Mouse (Mus musculus) neural tube, embryonic 11.5 days (tissue): ENCODE results near the gene Gm20388. TPM values are rescaled to one million over a fixed set of nuclear protein-coding genes. Genes with fewer than 3 reads are reported as not detected.

Experiments
- ATAC-seq: fragments of 200-750 bp; cut with Nextera tagmentation; 2 replicates; pipeline ENCODE4 v1.8.0; 2017; ENCODE audit warnings: moderate number of reproducible peaks, mild to moderate bottlenecking, moderate TSS enrichment, moderate library complexity; ENCODE audit not compliant: insufficient read depth, low FRiP score, low TSS enrichment
- DNase-seq: peaks from one replicate; pipeline ENCODE4 v3.0.0-alpha.2; 2015; ENCODE audit warnings: low spot score
- H3K27ac ChIP-seq: fragments of 300-500 bp; sonication (generic); 2 replicates; pipeline ENCODE4 v1.5.1; 2014; ENCODE audit warnings: low read depth, mild to moderate bottlenecking, low read length
- H3K27me3 ChIP-seq: fragments of 300-500 bp; sonication (generic); 2 replicates; pipeline ENCODE4 v1.6.1; 2014; ENCODE audit warnings: mild to moderate bottlenecking, low read length, mixed read lengths; ENCODE audit not compliant: control insufficient read depth, insufficient read depth
- H3K36me3 ChIP-seq: fragments of 300-500 bp; sonication (generic); 2 replicates; pipeline ENCODE4 v1.6.1; 2014; ENCODE audit warnings: mild to moderate bottlenecking, low read length, moderate library complexity, mixed read lengths; ENCODE audit not compliant: control insufficient read depth, insufficient read depth
- H3K4me1 ChIP-seq: fragments of 300-500 bp; sonication (generic); 2 replicates; pipeline ENCODE4 v1.6.1; 2014; ENCODE audit warnings: low read length, mixed read lengths; ENCODE audit not compliant: control insufficient read depth, insufficient read depth
- H3K4me2 ChIP-seq: fragments of 300-500 bp; sonication (generic); 2 replicates; pipeline ENCODE4 v1.6.1; 2014; ENCODE audit warnings: low read depth, mild to moderate bottlenecking, moderate library complexity
- H3K4me3 ChIP-seq: fragments of 300-500 bp; sonication (generic); 2 replicates; pipeline ENCODE4 v1.5.1; 2014; ENCODE audit warnings: low read depth, low read length
- H3K9ac ChIP-seq: fragments of 300-500 bp; sonication (generic); 2 replicates; pipeline ENCODE4 v1.6.1; 2014; ENCODE audit warnings: mild to moderate bottlenecking, low read length
- H3K9me3 ChIP-seq: fragments of 300-500 bp; sonication (generic); 2 replicates; pipeline ENCODE4 v1.6.1; 2016; ENCODE audit warnings: low read length; ENCODE audit not compliant: control insufficient read depth
- WGBS: fragments of 180-500 bp; shearing (Covaris S2); extraction: QIAGEN DNeasy Blood & Tissue Kit; methylation state at CpG from one replicate; pipeline ENCODE4 v1.1.7; 2014; 5-methylcytosine and 5-hydroxymethylcytosine counted together
- polyA plus RNA-seq: library from polyadenylated mRNA; unstranded; fragments of >200 nt; fragmentation: Nextera tagmentation; extraction: Ambion mirVana; gene quantifications from 2 replicates; pipeline ENCODE4 v1.2.1, GENCODE M21; 2014

The Gm20388 gene
- polyA plus RNA-seq, 1 experiment from 2014 or later = not detected

- Histone ChIP-seq H3K9ac (no peak overlapping the region), H3K27ac (no peak overlapping the region), H3K4me1 (no peaks in the 10 kb centered on the region), H3K4me3 (no peak overlapping the region), H3K27me3 (no peaks in the 10 kb centered on the region), H3K36me3 (no peaks in the 10 kb centered on the region), H3K9me3 (no peaks in the 10 kb centered on the region), H3K4me2 (no peak overlapping the region)
- DNase-seq (no peak), ATAC-seq (no peak)
- WGBS = 77% methylated on average over 17 of the region's 17 CpGs
Measured at GRCm38 (mm10) chr8:123648245-123649170, 3737.9 kb downstream of the Gm20388 start.

DNA sequence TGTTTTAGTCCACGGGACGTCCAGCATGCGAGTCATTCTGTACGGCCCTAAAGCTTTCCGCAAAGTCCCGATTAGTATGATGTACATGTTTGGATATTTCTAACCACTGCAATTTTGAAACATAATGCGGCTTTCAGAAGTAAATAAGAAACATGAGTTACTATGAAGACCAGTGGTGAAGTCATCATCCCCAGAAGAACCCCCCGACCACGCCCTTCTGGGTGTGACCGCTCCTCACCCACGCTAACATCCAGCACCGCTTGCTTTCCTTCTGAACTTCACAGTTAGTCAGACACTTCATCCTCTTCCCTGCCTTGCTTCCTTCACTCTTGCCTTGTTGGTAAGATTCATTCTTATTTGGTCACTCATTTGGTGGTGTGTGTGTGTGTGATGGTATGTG lies 3738.8 kb downstream of the Gm20388 start:
- ATAC-seq (no peak), DNase-seq (no peak)
- Histone ChIP-seq H3K4me2 (no peak overlapping the region), H3K4me3 (no peak overlapping the region), H3K27me3 (no peaks in the 10 kb centered on the region), H3K27ac (no peak overlapping the region), H3K36me3 (no peaks in the 10 kb centered on the region), H3K9me3 (no peaks in the 10 kb centered on the region), H3K4me1 (no peaks in the 10 kb centered on the region), H3K9ac (no peak overlapping the region)
- WGBS = 91% methylated on average over 12 of the region's 12 CpGs

- DNase-seq = no peak
- no peak for ATAC-seq
Measured at GRCm38 (mm10) chr8:123651390-123652098, 3740.9 kb downstream of the Gm20388 start.

DNA sequence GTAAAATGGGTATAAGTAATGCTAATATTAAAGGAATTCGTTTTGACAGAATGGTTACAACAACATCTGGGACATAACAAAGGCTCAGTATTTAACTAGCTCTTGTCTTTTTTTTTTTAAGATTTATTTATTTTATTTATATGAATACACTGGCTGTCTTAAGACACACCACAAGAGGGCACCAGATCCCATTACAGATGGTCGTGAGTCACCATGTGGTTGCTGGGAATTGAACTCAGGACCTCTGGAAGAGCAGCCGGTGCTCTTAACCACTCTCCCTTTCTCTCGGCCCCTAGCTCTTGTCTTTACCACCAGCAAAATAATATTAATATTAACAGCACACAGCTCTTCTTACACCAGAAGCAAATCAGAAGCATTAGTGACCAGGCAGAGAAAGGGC lies 3742.0 kb downstream of the Gm20388 start:
- H3K9ac ChIP-seq = no peak overlapping the region
- ATAC-seq (no peak), DNase-seq (no peak)
- H3K36me3 ChIP-seq = peaks cover 6% of the 10 kb centered on the region; the same call in 1 of the 2 replicates
- H3K4me3 ChIP-seq = no peak overlapping the region
- no peaks in the 10 kb centered on the region for H3K27me3 ChIP-seq
- 63% methylated on average over 4 of the region's 4 CpGs for WGBS
- no peaks in the 10 kb centered on the region for H3K9me3 ChIP-seq
- no peak overlapping the region for H3K27ac ChIP-seq
- H3K4me2 ChIP-seq = no peak overlapping the region
- peaks cover 11% of the 10 kb centered on the region for H3K4me1 ChIP-seq

More at GRCm38 (mm10) chr8:123651390-123652098, 3740.9 kb downstream of the Gm20388 start:
- no peak overlapping the region for H3K9ac ChIP-seq
- H3K4me3 ChIP-seq = no peak overlapping the region
- WGBS = 92% methylated on average over 5 of the region's 5 CpGs
- H3K36me3 ChIP-seq = no peaks in the 10 kb centered on the region
- no peaks in the 10 kb centered on the region for H3K9me3 ChIP-seq
- H3K27ac ChIP-seq = no peak overlapping the region
- no peak overlapping the region for H3K4me2 ChIP-seq
- peaks cover 11% of the 10 kb centered on the region for H3K4me1 ChIP-seq
- H3K27me3 ChIP-seq = no peaks in the 10 kb centered on the region

DNA sequence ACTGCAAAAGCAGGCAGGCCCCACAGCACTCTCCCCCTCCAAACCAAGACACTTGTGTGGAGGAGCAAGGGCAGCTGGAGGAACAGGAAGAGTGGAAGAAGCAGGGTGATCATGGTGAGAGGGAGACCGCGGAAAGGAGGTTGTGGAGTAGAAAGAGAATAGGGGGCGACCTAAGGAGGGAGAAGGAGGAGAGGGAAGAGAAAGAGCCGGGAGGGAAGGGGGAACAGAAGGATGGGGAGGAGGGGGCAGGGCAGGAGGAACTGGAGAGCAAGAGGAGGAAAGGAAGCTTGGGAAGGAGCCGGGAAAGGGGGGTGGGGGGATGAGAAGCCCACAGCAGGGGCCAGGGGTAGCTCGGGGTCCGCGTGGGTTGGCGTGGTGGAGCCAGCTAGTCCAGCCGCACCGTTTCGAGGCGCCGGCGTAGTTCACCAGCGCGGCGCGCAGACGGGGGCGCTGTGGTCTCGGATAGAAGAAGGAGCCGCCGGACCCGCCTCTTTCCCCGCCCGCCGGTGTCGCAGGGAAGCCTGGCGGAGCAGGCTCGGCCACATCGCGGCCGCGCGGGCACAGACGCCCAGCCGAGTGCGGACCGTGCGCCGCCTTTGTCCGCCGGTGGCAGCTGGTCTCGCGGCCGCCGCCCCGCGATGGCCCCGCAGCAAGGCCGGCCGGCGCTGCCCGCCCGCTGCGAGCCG lies 3742.8 kb downstream of the Gm20388 start, which contains the start of gene Rhou:
Gene Rhou, plus strand, starts transcription at position 622 of the 686 bp plus-strand sequence.
- Histone ChIP-seq H3K9me3 (no peaks in the 10 kb centered on the region), H3K27ac (peak within 1 kb of the TSS; percentile 96), H3K4me3 (peak within 1 kb of the TSS; percentile 81), H3K9ac (peak within 1 kb of the TSS; percentile 92), H3K4me1 (peaks cover 11% of the 10 kb centered on the region), H3K4me2 (peak within 1 kb of the TSS; percentile 66), H3K36me3 (peaks cover 6% of the 10 kb centered on the region), H3K27me3 (no peaks in the 10 kb centered on the region)
- peak; percentile 96 for DNase-seq
- WGBS = under 1% methylated on average over 49 of the region's 58 CpGs
- ATAC-seq = peak; percentile 88

- Histone ChIP-seq H3K36me3 (peaks cover 6% of the 10 kb centered on the region), H3K4me3 (peak overlapping the region; percentile 81), H3K4me1 (peaks cover 11% of the 10 kb centered on the region), H3K9me3 (no peaks in the 10 kb centered on the region), H3K27me3 (no peaks in the 10 kb centered on the region), H3K9ac (peak overlapping the region; percentile 92), H3K4me2 (peak overlapping the region; percentile 66), H3K27ac (peak overlapping the region; percentile 96)
- WGBS = under 1% methylated on average over 43 of the region's 77 CpGs
- DNase-seq = peak; percentile 76
- peak; percentile 76 for ATAC-seq
Measured at GRCm38 (mm10) chr8:123653994-123654569, 3743.4 kb downstream of the Gm20388 start.

DNA sequence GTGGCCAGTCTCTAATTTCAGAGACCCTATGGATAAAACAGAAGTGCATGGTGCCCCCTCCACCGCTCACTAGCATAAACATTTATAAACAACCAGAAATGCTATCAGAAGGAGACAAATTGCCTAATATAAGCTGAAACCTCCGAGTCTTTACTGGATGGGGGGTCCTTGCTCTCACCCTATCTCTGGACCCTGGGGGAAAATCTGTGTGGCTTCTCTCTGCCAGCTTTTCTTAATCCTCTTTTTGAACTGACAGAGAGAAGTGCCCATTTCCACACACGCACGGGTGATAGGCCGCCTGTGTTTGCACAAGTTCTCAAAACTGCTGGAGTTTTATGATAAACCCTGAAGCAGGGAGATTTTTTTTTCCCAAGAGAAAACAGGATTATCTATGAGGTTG lies 3744.1 kb downstream of the Gm20388 start:
- no peak for ATAC-seq
- Histone ChIP-seq H3K9me3 (no peaks in the 10 kb centered on the region), H3K4me2 (peak overlapping the region; percentile 66), H3K36me3 (peaks cover 6% of the 10 kb centered on the region), H3K4me1 (peaks cover 11% of the 10 kb centered on the region), H3K27ac (no peak overlapping the region), H3K4me3 (peak overlapping the region; percentile 81), H3K27me3 (no peaks in the 10 kb centered on the region), H3K9ac (peak overlapping the region; percentile 51)
- 9% methylated on average over 5 of the region's 5 CpGs for WGBS
- no peak for DNase-seq

- H3K9ac ChIP-seq = peak overlapping the region; percentile 29
- no peak for DNase-seq
Measured at GRCm38 (mm10) chr8:123655351-123655779, 3744.7 kb downstream of the Gm20388 start.

More at GRCm38 (mm10) chr8:123655351-123655779, 3744.7 kb downstream of the Gm20388 start:
- Histone ChIP-seq H3K27ac (no peak overlapping the region), H3K27me3 (no peaks in the 10 kb centered on the region), H3K4me1 (peaks cover 11% of the 10 kb centered on the region), H3K4me2 (peak overlapping the region; percentile 66), H3K9me3 (no peaks in the 10 kb centered on the region), H3K36me3 (peaks cover 6% of the 10 kb centered on the region), H3K4me3 (peak overlapping the region; percentile 81)
- no peak for ATAC-seq
- WGBS = 2% methylated on average over 8 of the region's 8 CpGs
